Mouse (Mus musculus) megakaryocyte, embryonic 14.5 days (primary cell): Measurements from ENCODE around the gene Atg7.

Source experiments
- FLI1 ChIP-seq: IDR thresholded peaks from 2 replicates; pipeline ENCODE4 v1.6.1; 2012; ENCODE audit warnings: low read length, inconsistent platforms, mixed read lengths
- GATA1 ChIP-seq: IDR thresholded peaks from 3 replicates; pipeline ENCODE4 v1.6.1; 2012; ENCODE audit warnings: mixed read lengths, low read length, inconsistent platforms, borderline replicate concordance

DNA sequence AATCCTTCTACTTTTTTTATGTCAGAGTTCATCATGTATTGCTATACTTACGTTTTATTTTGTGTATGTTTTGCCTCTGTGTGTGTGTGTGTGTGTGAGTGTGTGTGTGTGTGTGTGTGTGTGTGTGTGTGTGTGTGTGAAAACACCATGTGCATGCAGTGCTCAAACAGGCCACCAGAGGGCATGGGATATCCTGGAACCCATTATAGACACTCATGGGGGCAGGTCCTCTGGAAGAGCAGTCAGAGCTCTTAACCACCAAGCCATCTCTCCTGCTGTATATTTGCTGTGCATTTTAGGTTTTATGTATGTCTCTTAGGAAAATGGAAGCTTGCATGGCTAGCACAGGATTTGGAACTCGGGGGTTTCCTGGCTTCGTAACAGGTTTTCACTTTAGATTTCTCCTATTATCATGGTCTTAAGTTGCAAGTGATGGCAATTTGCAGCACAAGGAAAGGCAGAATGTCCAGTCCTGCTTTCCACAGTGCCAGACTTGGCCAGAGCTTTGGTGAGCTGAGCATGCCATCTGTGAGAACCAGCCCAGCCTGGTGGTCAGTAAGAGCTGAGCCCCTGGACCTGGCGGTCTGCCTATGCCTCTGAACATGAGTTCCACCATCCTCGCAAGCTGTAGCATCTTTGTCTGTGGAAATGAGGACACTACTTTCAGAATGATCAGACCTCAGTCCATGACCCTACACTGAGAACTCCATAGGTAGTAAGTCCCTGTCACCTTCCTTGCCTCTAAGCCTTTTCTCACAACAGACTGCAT is 172.2 kb downstream of the Atg7 start:
- TF ChIP-seq GATA1 (no peak), FLI1 (no peak)
